Mouse (Mus musculus) thymus, adult 2 months (tissue): ENCODE results near the gene St6galnac3. TPM values are rescaled to one million over a fixed set of nuclear protein-coding genes. Genes with fewer than 3 reads are reported as not detected.

ENCODE experiments used
- DNase-seq: peaks from one replicate; pipeline ENCODE4 v3.0.0; 2021
- H3K27ac ChIP-seq: fragments of 200-500 bp; 2 replicates; pipeline ENCODE4 v1.5.1; 2012; ENCODE audit warnings: low read length, control low read depth; ENCODE audit not compliant: control insufficient read depth, insufficient read depth
- H3K27me3 ChIP-seq: fragments of 200-500 bp; 2 replicates; pipeline ENCODE4 v1.6.1; 2012; ENCODE audit warnings: mild to moderate bottlenecking, low read length, moderate library complexity, mixed read lengths; ENCODE audit not compliant: control insufficient read depth, insufficient read depth
- H3K36me3 ChIP-seq: fragments of 200-500 bp; 2 replicates; pipeline ENCODE4 v1.6.1; 2012; ENCODE audit warnings: mild to moderate bottlenecking, low read length, moderate library complexity; ENCODE audit not compliant: control insufficient read depth, insufficient read depth
- H3K4me1 ChIP-seq: fragments of 200-500 bp; replicated peaks from 2 replicates; pipeline ENCODE4 v1.6.1; 2012; ENCODE audit warnings: low read length; ENCODE audit not compliant: control insufficient read depth, insufficient read depth
- H3K4me3 ChIP-seq: fragments of 200-500 bp; 2 replicates; pipeline ENCODE4 v1.5.1; 2012; ENCODE audit warnings: mild to moderate bottlenecking, low read length, control low read depth, moderate library complexity; ENCODE audit not compliant: control insufficient read depth, insufficient read depth
- CTCF ChIP-seq: fragments of 200-500 bp; IDR thresholded peaks from 2 replicates; pipeline ENCODE4 v1.5.1; 2012; ENCODE audit warnings: mild to moderate bottlenecking, control low read depth, low read length, moderate library complexity, borderline replicate concordance; ENCODE audit not compliant: control insufficient read depth, poor library complexity, insufficient read depth; ENCODE audit errors: extremely low read depth
- POLR2A ChIP-seq: fragments of 200-500 bp; IDR thresholded peaks from 2 replicates; pipeline ENCODE4 v1.6.1; 2012; ENCODE audit warnings: mild to moderate bottlenecking, low read length, control low read depth, moderate library complexity; ENCODE audit not compliant: control insufficient read depth, poor library complexity, insufficient read depth; ENCODE audit errors: extremely low read depth
- WGBS: fragments of 180-500 bp; shearing (Covaris S2); methylation state at CpG from one replicate; pipeline ENCODE4 v1.1.7; 2018; 5-methylcytosine and 5-hydroxymethylcytosine counted together
- polyA plus RNA-seq: library from polyadenylated mRNA; depleted of rRNA; stranded (reverse); fragments of >200 nt; gene quantifications from 2 replicates; pipeline ENCODE4 v1.2.3, GENCODE M21; 2012

St6galnac3 gene
- polyA plus RNA-seq, 1 experiment = 1.3 TPM

GRCm38 (mm10) chr3:153701172-153701571, 23.8 kb downstream of the St6galnac3 start:
- H3K4me1 ChIP-seq = no peaks in the 10 kb centered on the region
- no peak for DNase-seq
- no peak overlapping the region for H3K27ac ChIP-seq
- no peaks in the 10 kb centered on the region for H3K36me3 ChIP-seq
- TF ChIP-seq POLR2A (no peak), CTCF (no peak)
- H3K4me3 ChIP-seq = no peak overlapping the region
- no peaks in the 10 kb centered on the region for H3K27me3 ChIP-seq
- WGBS = 88% methylated on average over 7 of the region's 7 CpGs

- Histone ChIP-seq H3K36me3 (no peaks in the 10 kb centered on the region), H3K4me3 (no peak overlapping the region), H3K27ac (no peak overlapping the region), H3K4me1 (no peaks in the 10 kb centered on the region), H3K27me3 (no peaks in the 10 kb centered on the region)
- WGBS = 93% methylated on average over 8 of the region's 8 CpGs
- TF ChIP-seq POLR2A (no peak), CTCF (no peak)
- no peak for DNase-seq
Measured at GRCm38 (mm10) chr3:153699086-153699485, 25.9 kb downstream of the St6galnac3 start.

DNA sequence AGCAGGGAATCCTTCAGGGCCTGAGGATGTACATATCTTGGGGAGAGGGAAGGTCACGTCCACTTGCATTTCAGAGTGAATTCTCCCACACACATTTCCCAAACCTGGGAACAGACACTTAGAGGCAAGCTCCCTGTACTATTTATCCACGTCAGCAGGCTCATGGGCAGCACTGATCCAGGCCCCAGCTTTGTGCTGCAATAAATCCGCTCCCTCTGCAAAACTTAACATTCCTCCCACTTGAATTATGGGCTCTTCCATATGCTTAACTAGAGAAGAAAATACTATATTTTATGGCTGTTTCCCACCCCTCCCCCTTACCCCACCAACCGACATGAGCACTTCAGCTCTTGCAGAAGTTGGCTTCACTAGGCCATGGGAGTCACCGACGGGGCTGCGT, 32.0 kb downstream of the St6galnac3 start:
- no peaks in the 10 kb centered on the region for H3K4me1 ChIP-seq
- H3K27ac ChIP-seq = no peak overlapping the region
- no peak for DNase-seq
- TF ChIP-seq CTCF (no peak), POLR2A (no peak)
- no peaks in the 10 kb centered on the region for H3K27me3 ChIP-seq
- H3K4me3 ChIP-seq = no peak overlapping the region
- 94% methylated on average over 7 of the region's 7 CpGs for WGBS
- no peaks in the 10 kb centered on the region for H3K36me3 ChIP-seq

GRCm38 (mm10) chr3:153692206-153692813, 32.7 kb downstream of the St6galnac3 start:
- WGBS = 51% methylated on average over 11 of the region's 11 CpGs
- Histone ChIP-seq H3K4me1 (no peaks in the 10 kb centered on the region), H3K4me3 (no peak overlapping the region), H3K27ac (no peak overlapping the region), H3K36me3 (no peaks in the 10 kb centered on the region), H3K27me3 (no peaks in the 10 kb centered on the region)
- no peak for DNase-seq
- TF ChIP-seq CTCF (no peak), POLR2A (no peak)

DNA sequence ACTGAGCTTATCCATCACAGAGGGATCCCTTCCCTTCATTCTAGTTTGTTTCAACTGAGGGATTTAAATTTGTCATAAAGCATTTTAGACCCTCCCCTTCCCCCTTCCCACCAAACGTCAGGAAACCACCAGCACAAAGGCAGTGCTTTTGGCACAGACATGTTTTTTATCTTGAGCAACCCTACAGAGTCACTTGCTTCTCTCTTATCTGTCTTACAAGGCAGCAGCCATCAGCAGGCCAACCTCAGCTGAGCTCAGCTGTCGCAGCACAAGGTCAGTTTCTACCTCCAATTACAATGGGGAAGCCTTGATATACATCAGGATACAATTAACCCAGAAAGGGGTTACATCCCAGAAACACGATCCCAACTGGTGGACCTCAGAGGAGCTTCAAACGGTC, 33.4 kb downstream of the St6galnac3 start:
- 45% methylated on average over 4 of the region's 4 CpGs for WGBS
- Histone ChIP-seq H3K27ac (no peak overlapping the region), H3K36me3 (no peaks in the 10 kb centered on the region), H3K4me1 (no peaks in the 10 kb centered on the region), H3K4me3 (no peak overlapping the region), H3K27me3 (no peaks in the 10 kb centered on the region)
- no peak for DNase-seq
- no peak for TF ChIP-seq POLR2A
- TF ChIP-seq CTCF = no peak

DNA sequence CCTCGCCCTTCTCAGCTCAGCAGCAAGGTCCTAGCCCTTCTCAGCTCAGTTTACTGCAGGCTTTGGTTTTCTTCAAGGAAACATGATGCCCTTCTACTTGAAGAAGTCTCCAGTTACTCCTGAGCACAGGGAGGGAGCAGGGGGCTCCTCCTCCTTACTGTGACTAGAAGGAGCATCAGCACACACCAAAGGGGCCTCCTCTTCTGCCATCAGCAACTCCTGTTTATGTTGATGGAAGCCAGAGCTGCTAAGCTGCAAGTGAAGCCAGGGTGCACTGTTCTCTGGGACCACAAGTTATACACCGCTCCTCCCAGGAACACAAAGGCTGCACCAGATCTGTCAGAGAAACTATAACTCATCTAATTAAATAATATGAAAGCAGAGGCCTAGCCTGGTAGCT, 34.4 kb downstream of the St6galnac3 start:
- no peaks in the 10 kb centered on the region for H3K36me3 ChIP-seq
- no peak overlapping the region for H3K4me3 ChIP-seq
- DNase-seq = no peak
- H3K27ac ChIP-seq = no peak overlapping the region
- H3K4me1 ChIP-seq = no peaks in the 10 kb centered on the region
- H3K27me3 ChIP-seq = no peaks in the 10 kb centered on the region
- 87% methylated on average over 2 of the region's 2 CpGs for WGBS
- TF ChIP-seq CTCF (no peak), POLR2A (no peak)

GRCm38 (mm10) chr3:153689793-153690291, 35.1 kb downstream of the St6galnac3 start:
- Histone ChIP-seq H3K4me3 (no peak overlapping the region), H3K4me1 (no peaks in the 10 kb centered on the region), H3K36me3 (no peaks in the 10 kb centered on the region), H3K27ac (no peak overlapping the region), H3K27me3 (no peaks in the 10 kb centered on the region)
- DNase-seq = no peak
- WGBS = 81% methylated on average over 11 of the region's 11 CpGs
- no peak for TF ChIP-seq CTCF
- no peak for TF ChIP-seq POLR2A
